Mouse (Mus musculus) mouse embryonic stem cell (cell line): ENCODE measurements around the gene Adh6a.
"Not testable (repeated sequence)": the region's sequence is repeated elsewhere in the genome, so short reads cannot be mapped to it uniquely, and the experiment has no call there.

Source experiments
- in situ Hi-C, 2 experiments: fragments of 300-500 bp; cut with MboI; formaldehyde crosslinking; loops; 1 replicate in 1 of 2; 3 replicates in 1 of 2; pipeline ENCODE4 v1.14.3; 2019 to 2020; ENCODE audit warnings: low sequenced_read_pairs in 2 of 2, low pct_unique_long_range_greater_than_20kb in 1 of 2, mixed read lengths in 1 of 2; ENCODE audit not compliant: unreplicated experiment in 1 of 2

Adh6a gene

GRCm38 (mm10) chr3:138309910-138310309 is 3.2 kb upstream of the Adh6a start:
- in situ Hi-C loops = no loop called here

- in situ Hi-C loops = no loop called here
These were observed 2.1 kb upstream of the Adh6a start for GRCm38 (mm10) chr3:138311015-138311414.

DNA sequence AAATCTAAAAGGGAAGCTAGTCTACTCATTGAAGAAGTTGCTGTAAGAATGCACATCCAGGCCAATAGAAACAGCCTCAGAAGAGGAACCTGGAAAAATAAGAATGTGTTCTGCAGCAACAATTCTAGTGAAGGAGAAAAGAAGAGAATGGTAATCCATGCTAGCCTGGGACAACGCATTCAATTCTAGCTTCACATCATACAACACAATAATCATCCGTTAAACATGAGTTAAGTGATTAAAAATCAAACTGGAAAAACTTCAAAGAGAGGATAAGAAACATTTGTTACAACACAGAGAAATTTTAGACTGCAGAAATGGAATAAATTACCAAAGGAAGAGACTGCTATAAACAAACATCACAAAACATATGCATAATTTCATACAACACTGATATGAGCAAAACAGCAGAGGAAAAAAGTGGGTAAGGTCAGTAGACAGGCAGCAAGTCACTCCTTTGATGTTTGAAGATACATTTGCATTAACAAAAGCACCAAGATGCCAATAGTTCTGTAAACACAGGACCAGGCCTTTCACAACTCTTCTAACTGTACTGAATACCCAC is 3.9 kb downstream of the Adh6a start:
- in situ Hi-C loops = no loop called here

DNA sequence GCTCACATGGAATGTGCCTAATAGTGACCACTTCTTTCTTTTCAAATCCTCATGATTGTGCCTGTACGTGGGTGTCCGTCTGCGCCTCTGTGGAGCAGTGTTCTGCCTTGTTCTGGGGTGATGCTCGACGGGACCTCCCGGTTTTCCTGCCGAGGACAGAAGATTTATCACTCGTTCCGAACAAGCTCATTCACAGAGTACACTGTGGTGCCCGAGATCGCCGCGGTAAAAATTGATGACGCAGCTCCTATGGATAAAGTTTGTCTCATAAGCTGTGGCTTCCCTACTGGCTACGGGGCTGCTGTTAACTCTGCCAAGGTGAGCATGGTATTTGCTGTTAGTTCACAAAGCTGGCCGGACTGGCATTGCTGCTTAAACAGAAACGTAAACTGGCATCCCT is 11.9 kb downstream of the Adh6a start:
- in situ Hi-C loops = no loop called here

DNA sequence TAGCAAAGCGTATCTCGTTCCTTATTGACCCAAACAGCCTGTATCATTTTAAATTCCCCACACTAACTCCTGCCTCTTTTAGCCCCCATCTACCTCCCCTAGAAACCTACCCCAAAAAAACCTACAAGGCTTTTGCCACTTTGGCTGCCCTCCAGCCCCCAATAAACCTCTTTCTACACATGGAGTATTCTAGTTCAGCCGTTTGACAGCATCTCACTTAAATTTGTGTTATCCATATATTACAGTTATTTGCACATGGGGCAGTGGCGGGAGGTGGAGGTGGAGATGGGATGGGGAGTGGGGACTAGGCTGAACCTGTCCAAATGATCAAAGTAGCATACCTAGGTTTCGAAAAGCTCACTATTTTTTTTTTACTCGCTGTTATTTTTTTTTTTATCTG is 12.4 kb downstream of the Adh6a start:
- in situ Hi-C loops = no loop called here

DNA sequence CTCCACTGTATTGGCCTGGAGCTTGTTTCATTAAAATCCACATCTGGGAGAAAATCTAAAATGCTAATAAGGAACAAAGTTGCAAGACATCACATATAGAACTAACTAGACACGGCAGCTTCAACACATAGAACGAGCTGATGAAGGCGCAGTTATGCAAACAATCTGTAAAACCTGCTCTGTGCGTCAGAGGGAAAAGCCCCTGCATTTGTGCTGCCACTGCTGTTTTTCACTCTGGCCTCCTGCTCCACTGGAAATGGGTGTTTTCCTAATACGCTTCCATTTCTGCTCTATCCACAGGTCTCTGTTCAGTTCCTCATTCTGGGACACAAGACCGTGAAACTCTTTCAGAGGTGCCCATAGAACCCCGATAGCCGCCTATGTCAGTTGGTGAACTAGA is 20.8 kb downstream of the Adh6a start:
- in situ Hi-C loops = no loop called here

DNA sequence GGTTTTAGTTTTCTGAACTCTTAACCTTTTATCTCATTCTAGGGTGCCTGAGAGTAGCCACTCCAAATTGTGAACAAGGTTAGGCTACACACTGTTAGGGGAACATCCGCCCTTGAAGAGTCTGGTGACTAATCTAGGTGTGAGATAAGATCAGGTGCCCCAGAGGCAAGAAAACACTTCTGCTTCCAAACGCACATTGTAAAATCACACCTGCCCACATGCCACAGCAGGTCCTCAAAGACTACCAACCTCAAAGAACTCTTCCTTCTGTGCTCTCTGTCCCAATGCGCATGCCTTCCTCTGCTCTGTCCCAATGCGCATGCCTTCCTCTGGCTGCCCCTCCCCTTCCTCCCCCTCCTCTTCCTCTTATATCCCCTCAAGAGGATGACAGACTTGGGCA is 21.2 kb downstream of the Adh6a start:
- in situ Hi-C loops = no loop called here

DNA sequence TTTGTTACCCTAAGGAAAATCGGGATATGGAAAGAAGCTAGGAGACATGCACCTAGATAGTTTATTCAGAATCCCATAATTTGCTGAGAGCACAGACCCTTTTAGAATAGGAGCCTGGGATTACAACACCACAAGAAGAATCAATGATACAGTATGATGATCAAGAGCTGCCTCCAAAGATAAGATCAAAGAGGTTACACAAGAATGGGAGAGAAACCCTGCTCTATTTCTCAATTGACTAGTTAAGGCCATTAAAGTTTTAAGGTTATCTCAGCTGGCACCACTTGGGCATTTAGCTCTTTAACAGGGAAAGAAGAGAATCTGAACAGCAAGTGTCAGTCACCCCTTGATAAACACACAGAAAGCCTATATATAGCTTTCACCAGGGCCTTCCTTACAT is 22.5 kb downstream of the Adh6a start:
- in situ Hi-C loops = no loop called here

GRCm38 (mm10) chr3:138336104-138336754 is 23.1 kb downstream of the Adh6a start:
- in situ Hi-C loops = no loop called here

GRCm38 (mm10) chr3:138341471-138341870 is 28.4 kb downstream of the Adh6a start, which contains the start of gene Adh6b:
Gene Adh6b, plus strand, starts transcription at chr3:138341775.
- in situ Hi-C loops = no loop called here

- in situ Hi-C loops = no loop called here
These were observed 34.0 kb downstream of the Adh6a start for GRCm38 (mm10) chr3:138347041-138347440.

GRCm38 (mm10) chr3:138352012-138352809 is 39.1 kb downstream of the Adh6a start:
- in situ Hi-C loops = no loop called here

DNA sequence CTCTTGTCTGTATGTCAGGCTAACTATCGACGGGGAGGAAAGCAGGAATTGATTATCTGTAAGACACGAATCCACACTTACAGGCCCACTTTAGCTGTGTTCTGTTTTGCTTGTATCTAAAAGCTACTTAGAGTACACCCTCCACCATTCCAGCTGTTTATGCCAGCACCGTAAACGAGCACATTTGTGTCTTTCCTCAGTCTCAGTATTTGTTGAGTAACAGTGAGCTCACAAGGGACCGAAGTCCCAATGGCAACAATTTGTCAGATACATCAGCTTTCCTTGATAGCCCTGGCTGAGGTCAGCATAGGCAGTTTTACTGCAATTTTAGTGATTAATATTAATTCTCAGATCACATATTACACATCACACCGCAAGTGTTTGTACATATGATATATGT is 45.8 kb downstream of the Adh6a start:
- in situ Hi-C loops = no loop called here

GRCm38 (mm10) chr3:138360721-138361120 is 47.6 kb downstream of the Adh6a start:
- in situ Hi-C loops = no loop called here

DNA sequence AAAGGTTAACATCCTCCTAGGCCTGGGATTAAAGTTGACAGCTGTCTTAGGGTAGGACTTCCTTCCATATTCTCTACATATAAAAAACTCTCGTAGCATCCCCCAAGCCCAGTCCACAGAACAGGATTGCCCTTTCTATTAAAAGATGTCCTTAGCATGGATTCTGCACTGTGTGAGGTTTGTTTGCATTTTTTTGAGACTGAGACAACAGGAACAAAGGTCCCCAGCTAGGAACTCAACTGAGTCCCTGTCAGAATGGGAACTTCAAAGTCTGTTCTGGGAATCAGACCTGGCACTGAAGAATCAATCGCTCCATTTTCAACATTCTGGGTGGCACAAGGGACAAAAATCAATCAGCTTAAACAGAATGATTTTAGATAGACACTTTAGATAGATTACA is 49.8 kb downstream of the Adh6a start:
- in situ Hi-C loops = no loop called here

GRCm38 (mm10) chr3:138366181-138366580 is 53.1 kb downstream of the Adh6a start:
- in situ Hi-C loops = no loop called here

DNA sequence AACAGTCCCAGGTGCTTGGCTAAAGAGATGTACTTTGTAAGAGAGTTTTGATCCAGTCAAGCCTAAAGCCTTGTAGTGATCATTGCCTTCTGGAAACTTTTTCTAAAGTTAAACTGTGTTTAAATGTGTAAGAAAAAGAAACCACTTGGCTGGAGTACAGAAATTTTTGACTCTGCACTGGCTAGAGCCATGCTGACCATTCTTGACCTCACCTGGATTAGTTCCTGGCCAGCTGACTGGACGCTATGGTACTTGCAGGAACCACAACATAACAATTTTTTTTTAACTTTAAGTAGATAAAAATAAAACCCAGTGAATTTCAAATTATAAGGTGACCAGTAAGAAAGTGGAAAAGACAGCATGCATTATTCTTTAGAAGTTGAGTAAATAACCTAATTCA is 56.5 kb downstream of the Adh6a start:
- in situ Hi-C loops = no loop called here

DNA sequence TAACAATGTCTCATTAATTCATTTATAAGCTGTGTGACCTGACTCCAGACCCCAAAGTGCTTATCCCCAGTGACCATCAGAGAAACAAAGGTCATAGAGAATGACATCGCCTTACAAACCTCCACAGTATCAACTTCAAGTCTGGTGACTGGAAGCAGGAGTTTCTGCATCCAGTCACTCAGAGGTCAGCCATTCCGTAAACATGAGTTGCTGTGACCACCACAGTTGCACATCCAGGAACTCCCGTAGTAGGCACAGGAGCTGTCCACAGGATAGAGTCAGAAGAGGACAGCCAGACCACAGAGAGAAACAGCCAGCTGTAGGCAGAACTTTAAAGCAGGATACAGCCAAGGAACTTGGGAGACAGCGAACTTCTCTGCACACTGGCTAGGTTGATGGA is 57.2 kb downstream of the Adh6a start:
- in situ Hi-C loops = not testable (repeated sequence)

DNA sequence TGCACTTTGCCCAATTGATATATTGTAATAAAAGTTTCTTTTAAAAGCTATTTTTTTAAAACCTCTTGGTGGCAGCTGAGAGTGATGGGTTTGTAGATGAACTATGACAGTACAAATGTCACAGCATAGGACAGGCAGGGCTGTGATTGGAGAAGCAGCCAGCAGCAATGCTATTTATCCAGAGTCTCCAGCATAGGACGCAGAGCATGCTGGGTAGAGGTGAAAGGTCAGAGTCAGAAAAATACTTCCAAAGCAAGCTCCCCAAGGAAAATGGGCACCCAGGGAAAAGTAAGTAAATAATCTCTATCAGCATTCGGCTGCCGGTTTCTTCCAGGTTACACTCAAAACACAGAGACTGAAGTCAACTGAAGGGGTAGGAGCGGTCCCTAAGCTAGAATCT is 60.8 kb downstream of the Adh6a start:
- in situ Hi-C loops = no loop called here

- in situ Hi-C loops = no loop called here
These were observed 62.1 kb downstream of the Adh6a start for GRCm38 (mm10) chr3:138375148-138375547.
